Mouse (Mus musculus): ENCODE results near the gene G3bp1. TPM values are rescaled to one million over a fixed set of nuclear protein-coding genes. Genes with fewer than 3 reads are reported as not detected.

Gene G3bp1
- total RNA-seq, 2 experiments from 2014 or later, result 52.5 to 55.5 TPM

DNA sequence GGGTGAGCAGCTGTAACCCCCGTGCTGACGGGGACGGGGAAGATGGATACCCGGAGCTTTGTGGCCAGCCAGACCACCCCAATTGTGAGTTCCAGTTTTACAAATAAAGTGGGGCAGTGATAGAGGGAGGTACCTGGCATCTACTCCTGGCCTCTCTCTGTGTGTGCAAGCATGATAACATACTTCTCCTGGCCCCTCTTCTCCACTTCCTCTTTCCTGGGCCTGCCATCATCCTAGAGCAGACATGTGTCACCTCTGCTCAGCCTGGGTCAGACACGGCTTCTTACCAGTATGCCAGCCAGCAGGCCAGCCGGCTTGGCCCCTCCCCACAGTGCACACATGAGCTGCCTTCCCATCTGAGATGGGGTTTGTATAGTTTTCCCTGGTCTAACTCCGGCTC lies 61.3 kb downstream of the G3bp1 start:
- Histone ChIP-seq H3K4me3 (no peak overlapping the region), H3K27ac (no peak overlapping the region)
- TF ChIP-seq CTCF (IDR thresholded peaks at IDR 0.05), result no peak
- intact Hi-C loops (cut with DNase I), result no loop called here
- DNase-seq, result no peak

DNA sequence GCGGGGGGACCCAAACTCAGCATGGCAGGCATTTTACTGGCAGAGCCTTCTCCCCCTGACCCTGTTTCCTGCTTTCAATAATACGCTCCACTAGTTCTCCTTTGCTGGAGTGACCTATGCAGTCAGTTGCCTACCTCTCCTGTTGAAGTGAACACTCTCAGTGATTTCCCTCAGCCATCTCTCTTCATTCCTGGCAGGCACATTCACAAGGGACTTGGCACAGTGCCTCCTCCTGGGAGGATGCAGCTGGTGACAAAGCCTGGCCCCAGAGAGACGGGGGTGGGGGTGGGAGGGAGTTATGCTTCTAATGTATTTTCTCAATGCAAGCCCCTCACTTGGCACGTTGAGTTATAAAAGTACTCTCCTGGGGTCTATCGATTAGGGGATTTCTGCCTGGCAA lies 63.9 kb downstream of the G3bp1 start:
- no peak overlapping the region for H3K4me3 ChIP-seq
- intact Hi-C loops (cut with DNase I), result no loop called here
- DNase-seq, result no peak
- H3K27ac ChIP-seq, result no peak overlapping the region
- no peak for TF ChIP-seq CTCF (IDR thresholded peaks at IDR 0.05)

DNA sequence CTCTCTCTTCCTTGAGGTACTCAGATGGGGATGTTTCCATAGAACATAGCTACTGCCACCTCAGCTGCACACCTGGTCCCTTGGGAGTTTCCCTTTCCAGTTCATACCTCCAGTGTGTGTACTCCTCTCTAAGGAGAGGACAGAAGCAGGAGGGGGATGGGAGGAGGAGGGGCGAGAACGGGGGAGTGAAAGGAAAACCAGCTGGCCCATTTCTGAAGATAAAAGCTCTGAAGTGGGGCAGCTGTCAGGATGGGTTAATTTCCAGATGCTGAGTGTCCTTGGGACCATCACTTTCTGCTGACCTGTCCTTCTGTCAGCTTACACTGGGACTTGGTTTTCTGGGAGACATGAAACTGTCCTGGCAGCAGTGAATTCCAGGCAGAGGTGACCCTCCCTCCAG lies 65.3 kb downstream of the G3bp1 start:
- no peak for TF ChIP-seq CTCF (IDR thresholded peaks at IDR 0.05)
- Histone ChIP-seq H3K27ac (no peak overlapping the region), H3K4me3 (no peak overlapping the region)
- DNase-seq, result no peak
- intact Hi-C loops (cut with DNase I), result no loop called here

DNA sequence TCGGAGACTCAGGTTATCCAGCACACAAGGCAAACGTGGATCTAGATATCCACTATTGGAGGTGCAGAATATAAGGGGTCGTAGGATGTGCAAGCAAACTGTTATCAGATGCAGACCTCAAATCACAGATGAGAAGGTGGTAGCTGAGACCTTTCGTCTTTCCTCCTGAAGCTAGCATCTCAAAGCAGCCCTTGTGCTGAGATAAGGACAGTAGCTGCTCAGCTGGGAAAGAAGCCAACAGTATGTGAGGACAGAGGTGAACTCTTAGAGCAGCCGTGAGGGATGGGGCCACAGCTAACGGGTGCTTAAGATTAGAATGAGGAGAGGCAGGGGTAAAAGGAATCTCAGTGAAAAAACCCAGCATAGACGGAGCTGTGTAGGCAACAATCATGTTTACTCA lies 72.6 kb downstream of the G3bp1 start:
- no peak for TF ChIP-seq CTCF (IDR thresholded peaks at IDR 0.05)

DNA sequence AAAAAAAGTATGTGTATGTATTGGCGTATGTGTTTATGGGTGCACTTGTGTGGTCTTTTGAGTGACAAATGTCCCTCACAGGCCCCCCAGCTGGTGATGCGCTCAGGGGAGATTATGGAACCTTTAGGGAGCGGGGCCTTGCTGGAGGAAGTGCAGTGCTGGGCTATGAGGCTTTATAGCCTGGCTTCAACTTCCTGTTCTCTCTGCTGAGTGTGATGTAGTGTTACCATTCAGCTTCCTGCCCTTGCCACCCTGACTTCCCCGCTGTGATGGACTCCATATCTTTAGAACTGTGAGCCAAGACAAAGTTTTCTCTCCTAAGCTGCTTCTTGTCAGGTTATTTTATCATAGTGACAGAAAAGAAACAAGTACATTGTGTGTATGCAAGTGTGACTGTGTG lies 73.2 kb downstream of the G3bp1 start:
- no peak for TF ChIP-seq CTCF (IDR thresholded peaks at IDR 0.05)
- DNase-seq, result no peak
- intact Hi-C loops (cut with DNase I), result no loop called here
- H3K4me3 ChIP-seq, result no peak overlapping the region
- H3K27ac ChIP-seq, result no peak overlapping the region

More for the DNA sequence above, 72.6 kb downstream of the G3bp1 start:
- H3K4me3 ChIP-seq, result no peak overlapping the region
- DNase-seq, result no peak
- intact Hi-C loops (cut with DNase I), result no loop called here
- H3K27ac ChIP-seq, result no peak overlapping the region

DNA sequence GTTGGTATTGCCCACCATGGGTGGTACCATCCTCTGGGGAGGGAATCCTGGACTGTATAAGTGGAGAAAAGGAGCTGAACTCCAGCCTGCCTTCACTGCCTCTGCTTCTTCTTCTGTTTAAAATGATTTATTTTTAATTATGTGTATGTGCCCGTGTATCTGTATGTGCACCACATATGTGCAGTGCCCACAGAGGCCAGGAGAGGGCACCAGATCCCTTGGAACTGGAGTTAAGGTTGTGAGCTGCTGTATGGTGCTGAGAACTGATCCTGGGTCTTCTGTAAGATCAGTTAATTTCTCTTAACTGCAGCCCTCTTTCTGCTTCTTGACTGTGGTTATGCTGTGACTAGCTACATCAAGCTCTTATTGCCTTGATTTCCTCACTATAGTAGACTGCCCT lies 76.2 kb downstream of the G3bp1 start:
- Histone ChIP-seq H3K4me3 (no peak overlapping the region), H3K27ac (no peak overlapping the region)
- DNase-seq, result no peak
- TF ChIP-seq CTCF (IDR thresholded peaks at IDR 0.05), result no peak
- intact Hi-C loops (cut with DNase I), result no loop called here

Small RNAs within 50 kb of the gene (microRNA-seq; reads per million reads assigned to microRNA genes)
- gene Mir7652, result not detected

Other genes starting within 250 kb of the G3bp1 start
- gene Fat2, start 133.1 kb upstream of the G3bp1 start, total RNA-seq (2021), result under 1 TPM; 0.03 TPM
- 100 to 1,000 TPM; 276 to 473 TPM for gene Sparc, start 46.5 kb upstream of the G3bp1 start, total RNA-seq (2021)
- 10 to 100 TPM; 41.3 to 45.4 TPM for gene Atox1, start 8.4 kb upstream of the G3bp1 start, total RNA-seq (2021)
- not detected for gene Glra1, start 138.5 kb downstream of the G3bp1 start, total RNA-seq (2021)

Measured in gastrocnemius, adult 2 months (tissue).